Mouse (Mus musculus): ENCODE measurements around the gene Utp6.
A peak's percentile ranks its signal among the peaks of the same experiment; 100 is the strongest.

Gene Utp6

DNA sequence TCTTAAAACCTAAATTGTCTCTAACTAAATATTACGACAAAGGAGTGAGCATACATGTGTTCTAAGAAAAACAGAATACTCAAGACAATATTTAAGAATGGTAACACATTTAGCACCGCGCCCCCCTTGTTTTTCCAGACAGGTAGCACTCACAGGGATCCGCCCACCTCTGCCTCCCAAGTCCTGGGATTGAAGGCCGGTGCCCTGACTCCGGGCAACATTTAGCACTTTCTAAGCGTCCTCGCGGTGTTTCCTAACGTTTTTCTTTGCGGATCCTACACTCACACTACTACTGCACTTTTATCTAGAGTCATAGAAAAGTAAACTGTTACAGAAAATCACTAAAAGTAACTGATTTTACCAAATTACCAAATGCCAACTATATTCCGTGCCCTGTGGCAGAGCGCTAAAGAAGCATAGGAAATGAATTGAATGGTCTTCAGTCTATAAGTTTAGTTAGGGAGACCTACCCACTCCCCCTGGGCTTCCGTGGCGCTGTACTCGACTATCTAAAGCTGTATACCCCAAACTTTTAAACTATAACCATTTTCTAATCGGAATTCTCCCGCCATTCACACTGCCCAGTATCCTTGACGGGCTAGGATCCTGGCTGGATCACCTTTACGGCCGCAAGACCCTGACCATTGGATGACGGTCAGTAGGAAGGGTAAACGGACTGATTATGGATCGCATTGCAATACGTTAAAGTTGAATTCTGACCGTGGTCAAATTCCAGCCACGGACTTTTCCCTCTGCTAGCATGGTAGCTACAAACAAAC lies 655 bp downstream of the Utp6 start:
- no peak for DNase-seq (ENCODE audit: low spot score in 2 of 2)

DNA sequence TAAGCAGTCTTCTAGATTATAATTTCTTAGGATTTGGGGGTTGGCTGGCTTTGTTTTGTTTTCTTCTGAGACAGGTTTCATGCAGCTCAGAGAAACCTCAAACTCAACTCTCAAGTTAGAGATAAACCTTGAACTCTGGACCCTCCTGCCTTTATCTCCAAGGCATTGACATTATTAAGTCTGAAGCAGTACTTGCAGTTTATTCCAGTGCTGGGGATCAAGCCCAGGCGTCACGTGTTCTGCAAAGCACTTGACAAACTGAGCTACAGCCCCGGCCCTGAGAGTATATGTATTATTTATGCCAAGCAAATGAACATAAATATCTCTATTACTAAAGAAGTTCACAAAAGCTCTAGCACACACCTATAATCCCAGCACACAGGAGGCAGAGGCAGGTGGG lies 14.9 kb downstream of the Utp6 start:
- no peak for DNase-seq (ENCODE audit: low spot score in 2 of 2)

DNA sequence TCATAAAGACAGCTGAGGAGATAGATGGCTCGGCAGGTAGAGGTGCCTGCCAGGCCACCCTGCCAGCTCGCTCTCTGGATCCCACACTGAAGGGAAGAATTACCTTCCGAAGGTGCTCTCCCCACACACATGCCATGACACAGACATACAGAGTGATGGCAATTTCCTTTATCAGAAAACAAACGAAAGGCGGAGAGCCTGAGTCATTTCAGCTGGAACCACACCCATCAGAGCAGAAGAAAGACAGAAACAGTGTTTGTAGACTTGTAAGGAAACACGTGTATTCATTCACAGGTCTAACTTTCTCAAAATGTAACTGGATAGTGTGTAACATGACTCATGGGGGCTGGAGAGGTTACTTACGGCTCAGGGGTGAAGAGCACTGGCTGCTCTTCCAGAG lies 18.6 kb downstream of the Utp6 start:
- no peak for DNase-seq (ENCODE audit: low spot score in 2 of 2)

DNA sequence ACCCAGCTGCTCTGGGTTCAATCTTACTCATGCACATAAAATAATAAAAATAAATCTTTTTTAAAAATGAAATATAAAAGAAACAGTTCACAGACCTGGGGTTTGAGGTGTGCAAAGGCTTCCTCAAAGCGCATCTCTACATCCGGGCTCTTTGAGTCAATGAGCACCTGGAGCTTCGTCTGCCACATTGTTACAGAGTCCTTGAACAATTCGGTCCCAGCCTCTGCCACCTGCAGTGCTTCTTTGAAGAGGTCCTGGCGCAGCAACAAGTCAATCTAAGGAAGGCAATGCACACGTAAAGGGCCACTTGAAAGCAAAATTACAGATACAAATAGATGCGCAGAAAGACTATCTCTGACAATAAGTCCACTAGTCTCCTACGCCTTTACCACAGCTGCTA lies 19.1 kb downstream of the Utp6 start:
- DNase-seq (ENCODE audit: low spot score in 2 of 2): no peak

DNA sequence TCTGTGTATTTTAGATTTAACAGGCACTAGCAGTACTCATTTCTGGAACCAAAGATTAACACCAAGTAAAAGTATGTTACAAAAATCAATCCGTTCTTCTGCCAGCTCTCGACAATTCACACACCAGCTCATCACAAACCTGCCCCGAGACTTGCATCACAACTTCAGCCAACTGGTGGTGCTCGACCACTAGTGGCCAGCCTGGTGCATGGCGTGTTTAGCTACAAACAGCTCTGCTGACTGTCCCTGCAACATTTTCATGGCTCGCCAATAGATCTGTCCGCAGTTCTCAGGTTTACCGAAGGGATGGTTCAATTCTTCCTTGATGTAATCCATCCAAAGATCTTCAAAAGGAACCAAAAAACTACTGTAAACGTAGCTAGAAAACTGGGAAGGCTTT lies 26.4 kb downstream of the Utp6 start:
- DNase-seq (ENCODE audit: low spot score in 2 of 2): no peak

DNA sequence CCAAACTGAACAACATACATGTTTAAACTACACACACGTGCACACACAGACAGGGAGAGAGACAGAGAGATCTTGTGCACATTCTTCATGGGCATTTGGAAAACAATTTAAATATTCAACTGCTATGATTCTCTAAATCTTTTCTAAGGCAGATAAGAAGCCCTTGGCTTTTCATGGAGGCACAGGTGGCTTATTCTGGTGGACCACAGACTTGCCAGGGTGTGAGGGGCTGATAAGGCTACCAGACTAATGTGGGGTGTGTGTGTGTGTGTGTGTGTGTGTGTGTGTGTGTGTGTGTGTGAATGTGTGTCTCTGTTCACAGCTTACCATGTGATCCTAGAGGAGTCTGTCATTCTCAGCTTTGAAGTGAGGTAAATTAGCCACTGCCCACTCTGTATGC lies 39.4 kb downstream of the Utp6 start:
- DNase-seq (ENCODE audit: low spot score in 2 of 2): no peak

GRCm38 (mm10) chr11:79922157-79922556 lies 40.0 kb downstream of the Utp6 start:
- no peak for DNase-seq (ENCODE audit: low spot score in 2 of 2)

DNA sequence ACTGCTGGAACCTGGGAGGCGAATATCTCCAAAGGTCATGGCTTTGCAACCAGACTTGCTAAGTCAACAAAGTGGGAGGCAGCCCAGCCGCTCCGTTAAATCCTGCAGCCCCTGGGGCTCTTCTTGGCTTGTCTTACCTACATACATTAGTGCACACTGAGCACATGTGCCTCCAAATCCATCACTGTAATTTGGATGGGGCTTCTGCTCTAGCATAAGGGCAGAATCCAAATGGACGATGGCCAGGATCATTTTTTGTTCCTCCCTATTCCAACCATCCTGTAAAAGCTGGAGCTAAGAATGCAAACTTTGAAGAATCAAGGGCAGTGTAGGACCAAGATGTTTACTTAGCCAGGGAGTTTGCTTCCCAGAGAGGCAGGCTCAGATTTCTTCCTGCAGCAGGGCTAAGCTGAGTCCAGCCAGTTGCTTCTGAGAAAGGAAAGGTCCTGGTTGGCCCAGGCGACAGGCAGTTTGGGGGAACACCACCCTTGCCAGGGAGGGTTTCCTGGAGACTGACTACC lies 41.6 kb downstream of the Utp6 start:
- DNase-seq (ENCODE audit: low spot score in 2 of 2): no peak

- peak; percentile 53 to 79 for DNase-seq (ENCODE audit: low spot score in 2 of 2)
Observed at GRCm38 (mm10) chr11:79919685-79920504, 42.3 kb downstream of the Utp6 start.

- no peak for DNase-seq (ENCODE audit: low spot score in 2 of 2)
Observed at GRCm38 (mm10) chr11:79915696-79916349, 46.4 kb downstream of the Utp6 start.

DNA sequence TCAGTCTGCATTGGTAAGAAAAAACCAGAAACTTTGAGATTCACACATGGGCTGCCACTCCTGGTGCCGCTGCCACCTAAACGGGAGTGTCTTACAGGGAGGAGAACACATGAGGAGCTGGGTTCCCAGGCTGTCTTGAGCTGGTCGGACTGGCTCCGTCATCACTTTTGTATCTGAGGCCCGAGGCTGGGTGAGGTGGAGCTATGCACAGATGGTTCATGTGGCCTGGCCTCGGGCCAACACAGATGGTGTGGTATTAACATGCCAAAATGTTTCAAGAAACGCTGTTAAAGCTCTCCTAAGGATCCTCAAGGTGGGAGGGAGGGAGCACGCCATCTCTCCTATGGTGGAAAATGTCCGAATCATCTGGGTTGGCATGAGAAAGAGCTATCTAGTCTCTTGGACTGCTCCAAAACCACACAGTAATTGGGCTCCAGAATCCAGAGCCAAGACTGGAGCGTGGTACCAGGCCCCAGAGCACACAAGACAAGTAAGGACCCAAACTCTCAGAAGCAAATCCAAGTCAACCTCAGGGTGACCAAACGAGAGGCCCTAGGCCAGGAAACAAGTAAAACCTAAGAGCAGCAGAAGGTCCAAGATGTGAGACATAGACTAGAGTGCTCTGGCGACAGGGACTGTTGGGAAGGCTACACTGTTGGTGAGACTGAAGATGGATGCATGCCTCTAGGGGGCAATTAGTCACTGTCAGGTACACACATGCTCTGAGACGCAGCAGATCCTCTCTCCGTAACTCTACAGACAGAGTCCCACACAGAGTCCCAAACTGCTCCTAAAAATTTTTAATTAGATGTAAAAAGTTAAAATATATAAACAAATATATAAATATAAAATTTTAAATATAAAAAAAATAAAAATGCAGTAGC lies 53.3 kb downstream of the Utp6 start:
- peak in 1 of 2 experiments; percentile 14 for DNase-seq (ENCODE audit: low spot score in 2 of 2)

- DNase-seq (ENCODE audit: low spot score in 2 of 2): no peak
Observed at GRCm38 (mm10) chr11:79906920-79907319, 55.3 kb downstream of the Utp6 start.

DNA sequence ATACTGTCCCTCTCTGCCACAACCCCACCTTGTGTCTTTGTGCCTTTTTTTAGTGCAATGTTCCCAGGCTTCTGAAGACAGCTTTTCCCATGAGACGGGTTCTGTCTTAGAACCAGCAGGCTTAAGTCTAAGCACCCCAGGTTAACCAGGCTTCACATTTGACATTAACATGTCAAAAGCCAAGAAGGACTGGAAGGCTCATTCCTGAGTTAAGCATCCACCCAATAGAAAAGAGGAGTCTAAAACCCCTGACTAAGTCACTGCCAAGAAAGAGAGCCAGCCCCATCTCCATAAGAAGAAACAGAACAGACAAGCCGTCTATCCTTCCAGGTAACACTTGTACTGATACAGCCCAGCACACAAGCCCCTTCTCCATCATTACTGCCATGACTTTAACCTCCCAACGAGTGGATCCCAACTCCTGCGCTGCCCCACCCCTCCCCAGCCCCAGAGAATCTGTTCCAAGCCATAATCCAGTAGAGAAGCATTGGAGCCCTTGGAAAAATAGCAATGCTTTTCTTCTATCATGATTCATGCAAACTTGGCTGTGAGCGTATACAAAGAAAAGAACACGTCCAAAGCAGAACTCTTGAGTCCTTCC lies 59.2 kb downstream of the Utp6 start:
- DNase-seq (ENCODE audit: low spot score in 2 of 2): no peak

- no peak for DNase-seq (ENCODE audit: low spot score in 2 of 2)
Observed at GRCm38 (mm10) chr11:79901146-79901545, 61.0 kb downstream of the Utp6 start.

GRCm38 (mm10) chr11:79892259-79892658 lies 69.9 kb downstream of the Utp6 start:
- peak in 1 of 2 experiments; percentile 21 for DNase-seq (ENCODE audit: low spot score in 2 of 2)

- DNase-seq (ENCODE audit: low spot score in 2 of 2): no peak
Observed at GRCm38 (mm10) chr11:79890822-79891221, 71.4 kb downstream of the Utp6 start.

- no peak for DNase-seq (ENCODE audit: low spot score in 2 of 2)
Observed at GRCm38 (mm10) chr11:79886961-79887360, 75.2 kb downstream of the Utp6 start.

DNA sequence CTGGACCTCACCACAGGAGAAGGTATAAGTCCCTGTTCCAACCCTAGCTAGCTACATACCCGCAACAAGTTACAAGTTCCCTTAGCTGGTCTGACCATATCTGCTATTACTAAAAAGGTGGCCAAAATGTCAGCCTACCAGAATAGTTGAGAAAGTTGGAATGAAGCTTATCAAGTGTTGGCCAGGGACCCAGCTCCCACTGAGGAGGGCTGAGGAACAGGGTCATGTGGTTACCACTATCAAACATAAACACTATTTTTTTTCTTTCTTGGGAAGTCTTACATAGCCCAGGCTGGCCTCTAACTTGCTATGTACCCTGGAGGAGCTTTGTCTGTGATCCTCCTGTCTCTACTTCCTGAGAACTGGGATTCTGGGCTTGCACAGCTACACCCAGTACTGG lies 75.8 kb downstream of the Utp6 start:
- no peak for DNase-seq (ENCODE audit: low spot score in 2 of 2)

DNA sequence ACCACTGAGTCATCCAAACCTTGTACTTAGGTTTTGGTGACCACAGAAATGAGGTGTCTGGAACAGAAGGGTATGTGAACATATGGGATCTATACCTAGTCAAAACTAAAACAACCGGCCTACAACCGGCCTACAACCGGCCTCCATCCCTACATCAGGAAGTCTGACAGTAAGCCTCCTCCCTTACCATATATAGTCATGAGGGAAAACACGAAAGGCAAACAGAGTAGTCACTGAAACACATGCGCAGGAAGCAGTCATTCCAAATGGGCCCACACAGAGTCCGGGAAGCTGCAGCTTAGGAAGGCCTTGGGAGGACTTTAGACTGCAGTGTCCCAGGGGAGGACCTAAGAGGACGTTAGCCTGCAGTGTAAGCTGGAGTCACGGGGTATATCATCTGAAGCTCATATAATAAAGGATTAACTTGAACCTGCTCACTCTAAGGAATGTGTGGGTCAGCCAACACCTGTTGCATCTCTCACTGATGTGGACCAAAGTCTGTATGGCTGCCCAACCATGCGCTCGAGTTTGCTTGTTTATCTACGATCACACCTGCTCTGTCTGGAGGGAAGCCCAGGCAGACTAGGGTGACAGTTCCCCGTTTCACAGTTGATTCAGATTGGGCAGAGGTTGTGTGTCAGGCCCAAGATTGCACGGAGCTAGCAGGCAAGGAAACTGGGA lies 76.3 kb downstream of the Utp6 start:
- no peak for DNase-seq (ENCODE audit: low spot score in 2 of 2)

GRCm38 (mm10) chr11:79884784-79885183 lies 77.4 kb downstream of the Utp6 start:
- no peak for DNase-seq (ENCODE audit: low spot score in 2 of 2)
